Mouse (Mus musculus) left cerebral cortex, adult 2 months (tissue): Measurements from ENCODE around the gene Spata17. TPM values are rescaled to one million over a fixed set of nuclear protein-coding genes. Genes with fewer than 3 reads are reported as not detected.

ENCODE experiments used
- DNase-seq, 2 experiments: peaks; one replicate each; pipeline ENCODE4 v3.0.0; 2021 to 2022; ENCODE audit warnings: low spot score in 2 of 2, mixed read lengths in 1 of 2; ENCODE audit errors: extremely low spot score in 1 of 2
- H3K27ac ChIP-seq: fragments of 200-600 bp; 2 replicates; pipeline ENCODE4 v1.8.1; 2022
- H3K4me3 ChIP-seq: fragments of 200-600 bp; 2 replicates; pipeline ENCODE4 v1.8.1; 2022
- CTCF ChIP-seq: fragments of 200-600 bp; IDR thresholded peaks from 2 replicates; pipeline ENCODE4 v1.8.1; 2022; ENCODE audit warnings: antibody characterized with exemption, mild to moderate bottlenecking, moderate library complexity
- intact Hi-C: fragments of 180-260 bp; cut with DNase I; formaldehyde crosslinking; loops from one replicate; pipeline ENCODE4 v1.15.1; 2025
- total RNA-seq, 2 experiments: library from RNA; stranded (reverse); gene quantifications; 2 replicates each; pipeline ENCODE4 v1.2.3; 2021

The Spata17 gene
- total RNA-seq, 2 experiments from 2014 or later: 0.36 to 0.70 TPM

DNA sequence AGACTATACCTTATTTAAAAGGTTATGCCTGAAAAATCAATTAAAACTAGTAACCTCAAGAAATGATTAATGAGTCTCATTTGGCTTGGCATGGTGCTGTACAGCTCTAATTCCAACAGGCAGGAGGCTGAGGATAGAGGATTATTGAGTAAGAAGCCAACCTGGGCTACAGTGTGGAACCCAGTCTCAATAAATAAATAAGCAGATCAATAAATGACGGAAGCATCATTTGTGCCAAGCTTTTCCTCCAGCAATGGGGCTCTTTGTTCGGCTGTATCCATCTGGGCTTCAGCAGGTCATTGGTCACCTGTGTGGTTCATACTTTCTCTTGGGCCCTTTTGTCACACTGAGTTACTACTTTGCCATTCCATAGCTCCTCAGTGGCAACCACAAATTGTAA is 201.1 kb downstream of the Spata17 start:
- DNase-seq: no peak
- intact Hi-C loops: no loop called here
- no peak for TF ChIP-seq CTCF
- H3K27ac ChIP-seq: no peak overlapping the region
- no peak overlapping the region for H3K4me3 ChIP-seq

DNA sequence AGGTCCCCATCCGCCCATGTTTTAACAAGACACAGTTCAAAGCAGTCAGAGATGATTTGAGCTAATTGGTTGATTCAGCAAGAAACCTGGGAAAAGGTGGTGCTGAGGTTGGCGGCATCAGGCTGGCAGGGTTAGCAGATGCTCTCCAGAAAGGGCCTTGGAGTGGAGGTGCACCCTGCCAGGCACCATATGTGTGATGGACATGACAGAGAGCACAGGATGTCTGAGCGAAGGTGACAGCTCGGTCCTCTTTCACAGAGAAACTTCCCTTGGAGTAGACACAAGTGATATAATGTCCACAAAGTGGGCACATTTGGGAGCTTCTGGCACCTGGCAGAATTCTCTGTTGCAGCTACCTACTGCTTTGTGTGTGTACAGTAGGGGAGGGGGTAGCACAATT is 203.7 kb downstream of the Spata17 start:
- H3K4me3 ChIP-seq: no peak overlapping the region
- DNase-seq: no peak
- H3K27ac ChIP-seq: no peak overlapping the region
- intact Hi-C loops: no loop called here
- no peak for TF ChIP-seq CTCF

DNA sequence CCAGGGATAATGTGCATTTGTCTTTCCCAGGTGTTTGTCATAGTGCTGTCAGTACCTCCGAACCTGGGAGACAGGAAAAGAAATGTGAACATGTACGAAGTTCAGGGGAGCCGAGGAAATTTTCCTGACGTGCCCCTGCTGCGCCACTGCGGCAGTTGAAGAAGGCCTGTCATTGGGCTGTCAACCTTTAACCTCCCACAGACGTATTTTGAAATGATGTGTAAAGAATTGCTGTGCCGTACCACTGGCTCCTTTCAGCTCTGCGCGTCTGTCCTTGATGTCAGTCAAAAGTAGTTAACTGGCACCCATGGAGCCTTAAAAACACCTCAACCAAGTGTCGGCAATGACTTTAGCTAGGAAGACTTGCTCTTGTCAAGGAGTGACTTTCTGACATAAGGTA is 205.2 kb downstream of the Spata17 start:
- Histone ChIP-seq H3K4me3 (no peak overlapping the region), H3K27ac (no peak overlapping the region)
- intact Hi-C loops: no loop called here
- no peak for DNase-seq
- TF ChIP-seq CTCF: no peak

- intact Hi-C loops: no loop called here
- no peak for DNase-seq
- no peak overlapping the region for H3K27ac ChIP-seq
- no peak for TF ChIP-seq CTCF
- H3K4me3 ChIP-seq: no peak overlapping the region
Observed at GRCm38 (mm10) chr1:187008236-187008635, 207.0 kb downstream of the Spata17 start.

DNA sequence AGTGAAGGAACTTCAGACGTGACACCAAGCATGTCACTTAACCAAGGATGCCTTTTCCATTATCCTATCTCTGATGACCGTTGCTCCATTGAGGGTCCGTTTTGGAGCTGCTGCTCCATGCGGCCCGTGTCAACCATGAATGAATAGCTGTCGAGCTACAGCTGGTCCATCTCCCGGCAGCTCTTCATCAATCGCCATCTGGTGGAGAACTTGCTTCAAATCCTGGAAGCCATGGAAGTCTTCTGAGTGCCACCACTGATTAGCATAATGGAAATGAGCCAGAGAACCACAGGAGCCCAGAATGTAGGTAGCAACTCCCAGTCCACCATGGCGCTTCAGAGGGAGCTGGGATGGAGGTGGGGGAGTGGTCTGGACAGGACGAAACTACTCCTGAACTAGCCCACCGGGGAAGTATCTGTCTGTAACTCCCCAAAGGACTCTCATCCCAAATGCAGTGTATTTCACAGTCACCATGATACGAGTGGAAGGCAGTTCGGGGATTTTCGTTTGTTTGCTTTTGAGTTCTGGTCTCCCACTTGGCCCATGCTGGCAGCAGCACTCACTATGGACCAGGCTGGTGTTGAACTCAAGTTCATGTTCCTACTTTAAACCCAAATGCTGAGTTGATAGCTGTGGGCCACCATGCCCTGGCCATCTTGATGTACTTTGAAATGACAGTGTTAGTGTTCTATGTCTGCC is 208.9 kb downstream of the Spata17 start:
- no peak for DNase-seq
- intact Hi-C loops: no loop called here
- H3K4me3 ChIP-seq: no peak overlapping the region
- H3K27ac ChIP-seq: no peak overlapping the region
- TF ChIP-seq CTCF: no peak

DNA sequence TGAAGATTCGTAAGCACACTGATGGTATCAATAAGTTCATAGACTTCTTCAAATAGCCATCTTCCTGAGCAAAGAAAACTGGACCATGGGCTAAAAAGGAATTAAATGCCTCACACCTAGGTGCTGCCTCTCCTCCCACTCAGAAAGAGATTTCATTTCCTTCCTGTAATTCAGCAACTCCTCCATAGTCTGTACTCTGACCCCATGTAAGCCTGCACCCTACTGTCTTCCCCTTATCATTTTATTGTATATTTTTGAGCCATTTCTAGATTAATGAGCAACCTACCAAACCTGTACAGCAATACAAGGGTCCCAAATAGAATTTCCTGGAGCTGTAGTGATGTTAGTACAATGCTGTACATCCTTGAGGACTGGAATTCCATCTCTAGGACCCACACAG is 211.0 kb downstream of the Spata17 start:
- no peak for TF ChIP-seq CTCF
- DNase-seq: no peak

GRCm38 (mm10) chr1:187003441-187003861 is 211.8 kb downstream of the Spata17 start:
- intact Hi-C loops: no loop called here
- no peak for DNase-seq
- Histone ChIP-seq H3K27ac (no peak overlapping the region), H3K4me3 (no peak overlapping the region)
- TF ChIP-seq CTCF: no peak

More for the DNA sequence above, 211.0 kb downstream of the Spata17 start:
- H3K27ac ChIP-seq: no peak overlapping the region
- intact Hi-C loops: no loop called here
- no peak overlapping the region for H3K4me3 ChIP-seq

DNA sequence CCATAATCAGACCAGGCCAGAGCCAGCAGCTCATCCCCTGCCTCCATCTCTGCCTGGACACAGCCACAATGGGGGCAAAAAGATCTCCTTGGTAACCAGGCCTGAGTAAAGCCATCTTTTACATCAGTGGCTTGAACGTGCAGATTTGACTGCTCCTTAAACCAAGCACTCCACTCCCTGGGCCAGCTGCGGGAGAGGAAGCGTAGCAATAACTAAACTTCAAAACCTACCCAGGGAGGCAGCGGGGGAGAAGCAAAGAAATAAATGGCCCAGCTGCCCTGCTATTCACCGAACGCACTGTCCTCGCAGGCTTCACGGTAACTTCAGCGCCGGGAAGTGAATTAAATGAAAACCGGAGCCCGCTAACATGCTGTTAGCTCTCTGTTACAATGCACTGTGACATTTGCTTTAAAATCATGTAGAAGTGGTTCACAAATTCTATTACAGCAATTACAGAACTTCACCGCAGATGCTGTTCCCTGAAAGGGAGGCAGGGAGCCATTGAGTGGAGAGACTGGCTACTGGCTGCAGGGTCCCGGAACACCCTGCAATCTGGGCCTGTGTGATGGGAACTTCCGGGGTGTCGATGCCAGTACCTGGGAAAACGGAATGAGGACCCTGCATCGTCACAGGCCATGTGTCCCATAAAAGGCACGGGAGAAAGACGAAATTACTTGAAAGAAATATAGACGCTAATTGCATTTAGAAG is 217.5 kb downstream of the Spata17 start:
- no peak for DNase-seq
- no peak for TF ChIP-seq CTCF
- H3K27ac ChIP-seq: no peak overlapping the region
- H3K4me3 ChIP-seq: no peak overlapping the region
- intact Hi-C loops: no loop called here

Other genes starting within 250 kb of the Spata17 start
- gene D1Pas1, start 248.0 kb downstream of the Spata17 start, total RNA-seq: not detected
- 10 to 100 TPM; 22.2 to 22.3 TPM for gene Gpatch2, start within 50 bp of the Spata17 start, total RNA-seq